Mouse (Mus musculus) liver, postnatal 0 days (tissue): ENCODE results near the gene Usp32. TPM values are rescaled to one million over a fixed set of nuclear protein-coding genes. Genes with fewer than 3 reads are reported as not detected.

Source experiments
- ATAC-seq: fragments of 200-750 bp; cut with Nextera tagmentation; 2 replicates; pipeline ENCODE4 v1.8.0; 2017; ENCODE audit warnings: mild to moderate bottlenecking, moderate library complexity
- DNase-seq: peaks from one replicate; pipeline ENCODE4 v3.0.0-alpha.2; 2016
- H3K27ac ChIP-seq: fragments of 300-500 bp; sonication (generic); 2 replicates; pipeline ENCODE4 v1.5.1; 2014; ENCODE audit warnings: antibody characterized with exemption, moderate library complexity, mild to moderate bottlenecking, low read depth
- H3K27me3 ChIP-seq: fragments of 300-500 bp; sonication (generic); 2 replicates; pipeline ENCODE4 v1.6.1; 2014; ENCODE audit warnings: low read length, control low read depth, mixed read lengths; ENCODE audit not compliant: insufficient read depth
- H3K36me3 ChIP-seq: fragments of 300-500 bp; sonication (generic); replicated peaks from 2 replicates; pipeline ENCODE4 v1.6.1; 2014; ENCODE audit warnings: mild to moderate bottlenecking, control low read depth, low read length, moderate library complexity, mixed read lengths; ENCODE audit not compliant: insufficient read depth
- H3K4me1 ChIP-seq: fragments of 300-500 bp; sonication (generic); 2 replicates; pipeline ENCODE4 v1.6.1; 2014; ENCODE audit warnings: antibody characterized with exemption, mild to moderate bottlenecking, control low read depth; ENCODE audit not compliant: insufficient read depth
- H3K4me2 ChIP-seq: fragments of 300-500 bp; sonication (generic); 2 replicates; pipeline ENCODE4 v1.6.1; 2014; ENCODE audit warnings: low read depth, mild to moderate bottlenecking, low read length, moderate library complexity, mixed read lengths
- H3K4me3 ChIP-seq: fragments of 300-500 bp; sonication (generic); 2 replicates; pipeline ENCODE4 v1.5.1; 2014; ENCODE audit warnings: low read depth, low read length
- H3K9ac ChIP-seq: fragments of 300-500 bp; sonication (generic); replicated peaks from 2 replicates; pipeline ENCODE4 v1.6.1; 2014; ENCODE audit warnings: mild to moderate bottlenecking, moderate library complexity
- H3K9me3 ChIP-seq: fragments of 300-500 bp; sonication (generic); 2 replicates; pipeline ENCODE4 v1.6.1; 2016; ENCODE audit warnings: mild to moderate bottlenecking, control low read depth, low read length, mixed read lengths
- CTCF ChIP-seq: sonication (generic); IDR thresholded peaks from 2 replicates; pipeline ENCODE4 v1.5.1; 2016; ENCODE audit warnings: antibody characterized with exemption, low read depth
- EP300 ChIP-seq: IDR thresholded peaks from 2 replicates; pipeline ENCODE4 v1.6.1; 2016; ENCODE audit warnings: antibody characterized with exemption, low read depth, mild to moderate bottlenecking
- WGBS: fragments of 180-500 bp; shearing (Covaris S2); extraction: QIAGEN DNeasy Blood & Tissue Kit; methylation state at CpG from one replicate; pipeline ENCODE4 v1.1.7; 2014; ENCODE audit not compliant: insufficient replicate concordance; 5-methylcytosine and 5-hydroxymethylcytosine counted together
- polyA plus RNA-seq: library from polyadenylated mRNA; unstranded; fragments of >200 nt; fragmentation: Nextera tagmentation; extraction: Ambion mirVana; gene quantifications from 2 replicates; pipeline ENCODE4 v1.2.1, GENCODE M21; 2015

Usp32 gene
- polyA plus RNA-seq, 1 experiment from 2014 or later, result 6.1 TPM

- no peak overlapping the region for H3K4me3 ChIP-seq
- no peak for ATAC-seq
- H3K36me3 ChIP-seq, result peaks cover 26% of the 10 kb centered on the region
- no peak for DNase-seq
- no peaks in the 10 kb centered on the region for H3K4me1 ChIP-seq
- H3K27ac ChIP-seq, result no peak overlapping the region
- TF ChIP-seq CTCF (no peak), EP300 (no peak)
- no peak overlapping the region for H3K9ac ChIP-seq
- no peaks in the 10 kb centered on the region for H3K9me3 ChIP-seq
- no peak overlapping the region for H3K4me2 ChIP-seq
- 95% methylated on average over 4 of the region's 4 CpGs for WGBS
- H3K27me3 ChIP-seq, result no peaks in the 10 kb centered on the region
Measured at GRCm38 (mm10) chr11:85058562-85058961, 81.4 kb downstream of the Usp32 start.

GRCm38 (mm10) chr11:85057544-85057943, 82.4 kb downstream of the Usp32 start:
- Histone ChIP-seq H3K36me3 (peaks cover 26% of the 10 kb centered on the region), H3K9ac (no peak overlapping the region), H3K9me3 (no peaks in the 10 kb centered on the region), H3K27me3 (no peaks in the 10 kb centered on the region), H3K27ac (no peak overlapping the region), H3K4me1 (no peaks in the 10 kb centered on the region), H3K4me3 (no peak overlapping the region), H3K4me2 (no peak overlapping the region)
- 94% methylated on average over 1 of the region's 1 CpGs for WGBS
- TF ChIP-seq EP300 (no peak), CTCF (no peak)
- DNase-seq (no peak), ATAC-seq (no peak)

- DNase-seq (no peak), ATAC-seq (no peak)
- Histone ChIP-seq H3K9me3 (no peaks in the 10 kb centered on the region), H3K4me3 (no peak overlapping the region), H3K27ac (no peak overlapping the region), H3K9ac (no peak overlapping the region), H3K4me2 (no peak overlapping the region), H3K4me1 (no peaks in the 10 kb centered on the region), H3K27me3 (no peaks in the 10 kb centered on the region), H3K36me3 (peaks cover 26% of the 10 kb centered on the region)
- 89% methylated on average over 5 of the region's 5 CpGs for WGBS
- TF ChIP-seq CTCF (no peak), EP300 (no peak)
Measured at GRCm38 (mm10) chr11:85056901-85057300, 83.1 kb downstream of the Usp32 start.

GRCm38 (mm10) chr11:85055561-85055960, 84.4 kb downstream of the Usp32 start:
- no peak for DNase-seq
- Histone ChIP-seq H3K36me3 (peaks cover 29% of the 10 kb centered on the region), H3K9ac (no peak overlapping the region), H3K27me3 (no peaks in the 10 kb centered on the region), H3K9me3 (no peaks in the 10 kb centered on the region), H3K4me3 (no peak overlapping the region), H3K4me2 (no peak overlapping the region), H3K4me1 (no peaks in the 10 kb centered on the region), H3K27ac (no peak overlapping the region)
- no peak for ATAC-seq
- 72% methylated on average over 2 of the region's 2 CpGs for WGBS
- TF ChIP-seq CTCF, result no peak
- TF ChIP-seq EP300, result no peak

GRCm38 (mm10) chr11:85039256-85039655, 100.7 kb downstream of the Usp32 start:
- TF ChIP-seq CTCF (no peak), EP300 (no peak)
- H3K9me3 ChIP-seq, result no peaks in the 10 kb centered on the region
- H3K4me1 ChIP-seq, result no peaks in the 10 kb centered on the region
- H3K36me3 ChIP-seq, result peaks cover 44% of the 10 kb centered on the region
- no peak overlapping the region for H3K9ac ChIP-seq
- no peak overlapping the region for H3K4me3 ChIP-seq
- H3K27ac ChIP-seq, result no peak overlapping the region
- WGBS, result 82% methylated on average over 3 of the region's 3 CpGs
- DNase-seq (no peak), ATAC-seq (no peak)
- H3K27me3 ChIP-seq, result no peaks in the 10 kb centered on the region
- no peak overlapping the region for H3K4me2 ChIP-seq

- peak; percentile 24; the same call in 1 of the 2 replicates for TF ChIP-seq CTCF
- no peak for TF ChIP-seq EP300
- no peak overlapping the region for H3K9ac ChIP-seq
- H3K4me2 ChIP-seq, result no peak overlapping the region
- H3K27me3 ChIP-seq, result no peaks in the 10 kb centered on the region
- H3K9me3 ChIP-seq, result no peaks in the 10 kb centered on the region
- ATAC-seq, result no peak
- H3K27ac ChIP-seq, result no peak overlapping the region
- H3K36me3 ChIP-seq, result peaks cover 40% of the 10 kb centered on the region
- DNase-seq, result no peak
- no peaks in the 10 kb centered on the region for H3K4me1 ChIP-seq
- H3K4me3 ChIP-seq, result no peak overlapping the region
Measured at GRCm38 (mm10) chr11:85013121-85013520, 126.8 kb downstream of the Usp32 start.

- ATAC-seq, result peak; percentile 64; the same call in 1 of the 2 replicates
- 65% methylated on average over 3 of the region's 3 CpGs for WGBS
- Histone ChIP-seq H3K4me1 (no peaks in the 10 kb centered on the region), H3K27ac (no peak overlapping the region), H3K27me3 (no peaks in the 10 kb centered on the region), H3K4me2 (no peak overlapping the region), H3K9me3 (no peaks in the 10 kb centered on the region), H3K9ac (no peak overlapping the region), H3K4me3 (no peak overlapping the region), H3K36me3 (peaks cover 61% of the 10 kb centered on the region)
- TF ChIP-seq EP300 (peak; percentile 34; the same call in 1 of the 2 replicates), CTCF (no peak)
- DNase-seq, result no peak
Measured at GRCm38 (mm10) chr11:85003566-85003965, 136.4 kb downstream of the Usp32 start.
